Mouse (Mus musculus) stomach, embryonic 16.5 days (tissue): ENCODE measurements around the gene Fbxo40. TPM values are rescaled to one million over a fixed set of nuclear protein-coding genes. Genes with fewer than 3 reads are reported as not detected.

ENCODE experiments used
- ATAC-seq: fragments of 200-750 bp; cut with Nextera tagmentation; 2 replicates; pipeline ENCODE4 v1.8.0; 2017; ENCODE audit warnings: moderate number of reproducible peaks, moderate TSS enrichment; ENCODE audit not compliant: insufficient read depth, low FRiP score
- H3K27ac ChIP-seq: fragments of 300-500 bp; sonication (generic); 2 replicates; pipeline ENCODE4 v1.5.1; 2014; ENCODE audit warnings: low read length
- H3K27me3 ChIP-seq: fragments of 300-500 bp; sonication (generic); 2 replicates; pipeline ENCODE4 v1.6.1; 2014; ENCODE audit warnings: low read length, control low read depth, mixed read lengths; ENCODE audit not compliant: control insufficient read depth, insufficient read depth
- H3K36me3 ChIP-seq: fragments of 300-500 bp; sonication (generic); 2 replicates; pipeline ENCODE4 v1.6.1; 2014; ENCODE audit warnings: low read length; ENCODE audit not compliant: control insufficient read depth, insufficient read depth
- H3K4me1 ChIP-seq: fragments of 300-500 bp; sonication (generic); 2 replicates; pipeline ENCODE4 v1.6.1; 2014; ENCODE audit warnings: low read length, control low read depth, mixed read lengths; ENCODE audit not compliant: control insufficient read depth, insufficient read depth
- H3K4me2 ChIP-seq: fragments of 300-500 bp; sonication (generic); 2 replicates; pipeline ENCODE4 v1.6.1; 2014; ENCODE audit warnings: low read depth, low read length, mixed read lengths
- H3K4me3 ChIP-seq: fragments of 300-500 bp; sonication (generic); replicated peaks from 2 replicates; pipeline ENCODE4 v1.5.1; 2014; ENCODE audit warnings: mild to moderate bottlenecking, low read length
- H3K9ac ChIP-seq: fragments of 300-500 bp; sonication (generic); 2 replicates; pipeline ENCODE4 v1.6.1; 2014; ENCODE audit warnings: low read length
- H3K9me3 ChIP-seq: fragments of 300-500 bp; sonication (generic); replicated peaks from 2 replicates; pipeline ENCODE4 v1.6.1; 2016; ENCODE audit warnings: low read length, control low read depth; ENCODE audit not compliant: control insufficient read depth
- WGBS: fragments of 180-500 bp; shearing (Covaris S2); extraction: QIAGEN DNeasy Blood & Tissue Kit; methylation state at CpG from one replicate; pipeline ENCODE4 v1.1.7; 2014; 5-methylcytosine and 5-hydroxymethylcytosine counted together
- polyA plus RNA-seq: library from polyadenylated mRNA; unstranded; fragments of >200 nt; fragmentation: Nextera tagmentation; extraction: Ambion mirVana; gene quantifications from 2 replicates; pipeline ENCODE4 v1.2.1, GENCODE M21; 2015

The Fbxo40 gene
- polyA plus RNA-seq, 1 experiment from 2014 or later = 0.13 TPM

GRCm38 (mm10) chr16:36999366-36999972 lies 9.2 kb upstream of the Fbxo40 start:
- 70% methylated on average over 9 of the region's 9 CpGs for WGBS
- H3K27me3 ChIP-seq = no peaks in the 10 kb centered on the region
- no peak overlapping the region for H3K4me2 ChIP-seq
- no peaks in the 10 kb centered on the region for H3K9me3 ChIP-seq
- no peaks in the 10 kb centered on the region for H3K36me3 ChIP-seq
- no peaks in the 10 kb centered on the region for H3K4me1 ChIP-seq
- no peak overlapping the region for H3K9ac ChIP-seq
- no peak for ATAC-seq
- no peak overlapping the region for H3K4me3 ChIP-seq
- H3K27ac ChIP-seq = no peak overlapping the region

GRCm38 (mm10) chr16:36997650-36998049 lies 7.4 kb upstream of the Fbxo40 start:
- H3K9ac ChIP-seq = no peak overlapping the region

GRCm38 (mm10) chr16:36989493-36989892 lies 774 bp downstream of the Fbxo40 start:
- Histone ChIP-seq H3K9ac (no peak overlapping the region), H3K9me3 (no peaks in the 10 kb centered on the region), H3K4me3 (no peak overlapping the region), H3K27me3 (no peaks in the 10 kb centered on the region), H3K4me2 (no peak overlapping the region), H3K36me3 (no peaks in the 10 kb centered on the region), H3K27ac (no peak overlapping the region), H3K4me1 (no peaks in the 10 kb centered on the region)
- no peak for ATAC-seq
- 70% methylated on average over 8 of the region's 8 CpGs for WGBS

More at GRCm38 (mm10) chr16:36997650-36998049, 7.4 kb upstream of the Fbxo40 start:
- H3K4me2 ChIP-seq = no peak overlapping the region
- no peaks in the 10 kb centered on the region for H3K36me3 ChIP-seq
- WGBS = 70% methylated on average over 6 of the region's 6 CpGs
- no peak overlapping the region for H3K4me3 ChIP-seq
- no peak overlapping the region for H3K27ac ChIP-seq
- H3K27me3 ChIP-seq = no peaks in the 10 kb centered on the region
- ATAC-seq = no peak
- no peaks in the 10 kb centered on the region for H3K9me3 ChIP-seq
- H3K4me1 ChIP-seq = no peaks in the 10 kb centered on the region

- H3K36me3 ChIP-seq = no peaks in the 10 kb centered on the region
- no peaks in the 10 kb centered on the region for H3K27me3 ChIP-seq
- H3K27ac ChIP-seq = no peak overlapping the region
- H3K4me2 ChIP-seq = no peak overlapping the region
- no peak overlapping the region for H3K9ac ChIP-seq
- no peak overlapping the region for H3K4me3 ChIP-seq
- no peak for ATAC-seq
- H3K4me1 ChIP-seq = no peaks in the 10 kb centered on the region
- no peaks in the 10 kb centered on the region for H3K9me3 ChIP-seq
These were observed 2.2 kb downstream of the Fbxo40 start for GRCm38 (mm10) chr16:36988066-36988465.

GRCm38 (mm10) chr16:36987399-36987798 lies 2.9 kb downstream of the Fbxo40 start:
- Histone ChIP-seq H3K27me3 (no peaks in the 10 kb centered on the region), H3K36me3 (no peaks in the 10 kb centered on the region), H3K4me1 (no peaks in the 10 kb centered on the region), H3K9me3 (no peaks in the 10 kb centered on the region), H3K4me2 (no peak overlapping the region), H3K9ac (no peak overlapping the region), H3K4me3 (no peak overlapping the region), H3K27ac (no peak overlapping the region)
- no peak for ATAC-seq
- WGBS = 69% methylated on average over 2 of the region's 2 CpGs

- no peak overlapping the region for H3K9ac ChIP-seq
- ATAC-seq = no peak
- H3K4me3 ChIP-seq = no peak overlapping the region
- no peak overlapping the region for H3K4me2 ChIP-seq
- no peak overlapping the region for H3K27ac ChIP-seq
- H3K9me3 ChIP-seq = no peaks in the 10 kb centered on the region
- 65% methylated on average over 5 of the region's 5 CpGs for WGBS
- no peaks in the 10 kb centered on the region for H3K27me3 ChIP-seq
- H3K4me1 ChIP-seq = no peaks in the 10 kb centered on the region
- H3K36me3 ChIP-seq = no peaks in the 10 kb centered on the region
These were observed 4.6 kb downstream of the Fbxo40 start for GRCm38 (mm10) chr16:36985636-36986042.

GRCm38 (mm10) chr16:36983796-36984195 lies 6.5 kb downstream of the Fbxo40 start:
- Histone ChIP-seq H3K4me3 (no peak overlapping the region), H3K27me3 (no peaks in the 10 kb centered on the region), H3K9me3 (no peaks in the 10 kb centered on the region), H3K36me3 (no peaks in the 10 kb centered on the region), H3K4me1 (no peaks in the 10 kb centered on the region), H3K4me2 (no peak overlapping the region), H3K9ac (no peak overlapping the region), H3K27ac (no peak overlapping the region)
- no peak for ATAC-seq
- WGBS = 80% methylated on average over 1 of the region's 1 CpGs

- no peaks in the 10 kb centered on the region for H3K36me3 ChIP-seq
- 93% methylated on average over 2 of the region's 2 CpGs for WGBS
- no peak overlapping the region for H3K4me3 ChIP-seq
- H3K9ac ChIP-seq = no peak overlapping the region
- no peak overlapping the region for H3K4me2 ChIP-seq
- no peaks in the 10 kb centered on the region for H3K4me1 ChIP-seq
- no peak overlapping the region for H3K27ac ChIP-seq
- H3K9me3 ChIP-seq = no peaks in the 10 kb centered on the region
- H3K27me3 ChIP-seq = no peaks in the 10 kb centered on the region
- no peak for ATAC-seq
These were observed 11.1 kb downstream of the Fbxo40 start for GRCm38 (mm10) chr16:36979127-36979526.

- H3K36me3 ChIP-seq = no peaks in the 10 kb centered on the region
- no peak for ATAC-seq
- H3K9me3 ChIP-seq = no peaks in the 10 kb centered on the region
- no peak overlapping the region for H3K4me2 ChIP-seq
- no peak overlapping the region for H3K27ac ChIP-seq
- no peak overlapping the region for H3K9ac ChIP-seq
- H3K4me1 ChIP-seq = no peaks in the 10 kb centered on the region
- WGBS = 82% methylated on average over 4 of the region's 4 CpGs
- no peak overlapping the region for H3K4me3 ChIP-seq
- no peaks in the 10 kb centered on the region for H3K27me3 ChIP-seq
These were observed 26.9 kb downstream of the Fbxo40 start for GRCm38 (mm10) chr16:36963415-36963814.
